Mouse (Mus musculus) liver, embryonic 16.5 days (tissue): ENCODE measurements at regions not wholly inside any gene's neighbourhood (a gene's known extent, or its start where the extent isn't known, plus 50 kb on each side); places are given as distances from the start of the nearest gene placed in this dataset.

ENCODE experiments used
- ATAC-seq: fragments of 200-750 bp; cut with Nextera tagmentation; 2 replicates; pipeline ENCODE4 v1.8.0; 2017; ENCODE audit warnings: low read depth, mild to moderate bottlenecking, moderate number of reproducible peaks, moderate library complexity
- H3K27ac ChIP-seq: fragments of 300-500 bp; sonication (generic); 2 replicates; pipeline ENCODE4 v1.5.1; 2014; ENCODE audit warnings: mild to moderate bottlenecking, low read length
- H3K27me3 ChIP-seq: fragments of 300-500 bp; sonication (generic); 2 replicates; pipeline ENCODE4 v1.6.1; 2014; ENCODE audit warnings: low read depth, low read length, mixed read lengths; ENCODE audit not compliant: control insufficient read depth, insufficient read depth
- H3K36me3 ChIP-seq: fragments of 300-500 bp; sonication (generic); 2 replicates; pipeline ENCODE4 v1.6.1; 2014; ENCODE audit warnings: mild to moderate bottlenecking; ENCODE audit not compliant: control insufficient read depth, insufficient read depth
- H3K4me1 ChIP-seq: fragments of 300-500 bp; sonication (generic); 2 replicates; pipeline ENCODE4 v1.6.1; 2014; ENCODE audit warnings: low read depth, low read length, mixed read lengths; ENCODE audit not compliant: control insufficient read depth
- H3K4me2 ChIP-seq: fragments of 300-500 bp; sonication (generic); 2 replicates; pipeline ENCODE4 v1.6.1; 2014; ENCODE audit warnings: low read depth, low read length, mixed read lengths
- H3K4me3 ChIP-seq: fragments of 300-500 bp; sonication (generic); 2 replicates; pipeline ENCODE4 v1.5.1; 2014; ENCODE audit warnings: low read depth, mild to moderate bottlenecking, low read length
- H3K9ac ChIP-seq: fragments of 300-500 bp; sonication (generic); 2 replicates; pipeline ENCODE4 v1.6.1; 2014; ENCODE audit warnings: low read depth, low read length
- H3K9me3 ChIP-seq: fragments of 300-500 bp; sonication (generic); replicated peaks from 2 replicates; pipeline ENCODE4 v1.6.1; 2016; ENCODE audit warnings: low read length; ENCODE audit not compliant: control insufficient read depth
- WGBS: fragments of 180-500 bp; shearing (Covaris S2); extraction: QIAGEN DNeasy Blood & Tissue Kit; methylation state at CpG from one replicate; pipeline ENCODE4 v1.1.7; 2014; ENCODE audit not compliant: insufficient replicate concordance; 5-methylcytosine and 5-hydroxymethylcytosine counted together

DNA sequence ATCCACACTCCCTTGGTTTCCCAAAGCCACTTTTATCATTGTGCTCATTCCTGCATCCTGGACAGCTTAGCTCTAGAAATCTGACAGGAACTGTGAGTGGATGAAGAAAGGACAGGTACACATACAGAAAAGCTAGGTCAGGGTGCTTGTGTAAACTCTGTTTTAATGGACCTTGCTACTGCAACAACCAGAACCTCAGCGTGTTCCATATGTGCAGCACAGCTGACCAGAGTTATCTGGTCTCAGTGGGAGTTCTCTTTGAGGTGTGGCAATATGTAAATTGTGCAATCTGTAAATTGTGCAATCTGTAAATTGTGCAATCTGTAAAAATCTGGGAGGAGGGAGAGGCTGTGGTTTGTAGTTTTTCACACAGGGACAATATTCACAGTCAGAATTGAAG lies 282.4 kb upstream of the Ptprd start:
- no peak overlapping the region for H3K27ac ChIP-seq
- H3K4me1 ChIP-seq, result no peaks in the 10 kb centered on the region

DNA sequence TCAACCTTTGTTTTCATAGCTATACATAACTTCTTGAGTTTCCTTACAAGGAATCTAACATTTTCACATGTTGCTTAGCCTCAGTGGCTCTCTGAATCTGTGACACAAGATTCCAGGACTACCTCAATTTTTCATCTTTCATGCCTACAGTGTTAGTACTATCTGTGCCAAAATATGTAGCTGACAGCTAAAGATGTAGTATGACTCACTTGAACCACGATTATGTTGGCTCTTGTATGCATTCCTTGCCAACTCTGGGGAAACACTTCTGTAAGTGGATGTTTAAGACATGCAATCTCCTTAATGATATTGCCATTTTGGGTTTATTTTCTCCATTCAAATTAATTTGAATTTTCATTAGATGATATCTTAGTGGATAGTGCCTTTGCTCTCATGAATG lies 254.8 kb upstream of the Ptprd start:
- H3K4me3 ChIP-seq, result no peak overlapping the region
- no peaks in the 10 kb centered on the region for H3K9me3 ChIP-seq
- 21% methylated on average over 1 of the region's 1 CpGs for WGBS
- ATAC-seq, result no peak
- no peak overlapping the region for H3K4me2 ChIP-seq
- no peaks in the 10 kb centered on the region for H3K4me1 ChIP-seq
- H3K27ac ChIP-seq, result no peak overlapping the region
- H3K27me3 ChIP-seq, result no peaks in the 10 kb centered on the region
- H3K36me3 ChIP-seq, result no peaks in the 10 kb centered on the region
- no peak overlapping the region for H3K9ac ChIP-seq

More for the DNA sequence above, 282.4 kb upstream of the Ptprd start:
- peak; percentile 97 for ATAC-seq
- H3K9ac ChIP-seq, result no peak overlapping the region
- no peak overlapping the region for H3K4me2 ChIP-seq
- H3K27me3 ChIP-seq, result no peaks in the 10 kb centered on the region
- no peaks in the 10 kb centered on the region for H3K9me3 ChIP-seq
- H3K4me3 ChIP-seq, result no peak overlapping the region
- 22% methylated on average over 1 of the region's 1 CpGs for WGBS
- H3K36me3 ChIP-seq, result no peaks in the 10 kb centered on the region

- H3K4me2 ChIP-seq, result no peak overlapping the region
- WGBS, result 48% methylated on average over 4 of the region's 4 CpGs
- no peak overlapping the region for H3K27ac ChIP-seq
- H3K36me3 ChIP-seq, result no peaks in the 10 kb centered on the region
- H3K9me3 ChIP-seq, result no peaks in the 10 kb centered on the region
- no peaks in the 10 kb centered on the region for H3K27me3 ChIP-seq
- H3K9ac ChIP-seq, result no peak overlapping the region
- H3K4me1 ChIP-seq, result no peaks in the 10 kb centered on the region
- ATAC-seq, result no peak
- no peak overlapping the region for H3K4me3 ChIP-seq
These were observed 244.5 kb upstream of the Ptprd start for GRCm38 (mm10) chr4:78456284-78456683.

DNA sequence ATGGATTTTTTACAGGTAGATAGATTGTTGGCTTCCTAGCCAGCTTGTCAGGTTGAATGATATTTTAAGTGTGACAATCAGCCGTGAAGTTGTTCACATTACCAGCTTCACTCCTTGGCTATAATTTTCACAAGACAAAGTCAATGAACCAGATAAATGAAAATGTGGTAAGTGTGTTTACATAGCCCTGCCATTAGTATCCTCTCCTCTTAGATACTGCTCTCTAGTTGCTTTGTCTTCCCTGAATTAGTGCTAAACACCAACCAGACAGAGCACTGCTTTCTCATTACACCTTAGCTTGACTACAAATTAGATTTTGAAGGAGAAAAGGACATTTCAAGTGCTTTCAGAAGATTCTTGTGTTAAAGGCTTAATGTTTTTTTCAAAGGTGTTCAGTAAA lies 205.4 kb upstream of the Ptprd start:
- WGBS, result 63% methylated on average over 1 of the region's 1 CpGs
- no peak overlapping the region for H3K27ac ChIP-seq
- no peak for ATAC-seq

GRCm38 (mm10) chr4:78389406-78389805 lies 177.6 kb upstream of the Ptprd start:
- H3K36me3 ChIP-seq, result no peaks in the 10 kb centered on the region
- H3K9me3 ChIP-seq, result no peaks in the 10 kb centered on the region
- no peak overlapping the region for H3K4me3 ChIP-seq
- no peak for ATAC-seq
- H3K9ac ChIP-seq, result no peak overlapping the region
- whole genome bisulfite sequencing, result 73% methylated on average over 1 of the region's 1 CpGs
- no peak overlapping the region for H3K4me2 ChIP-seq
- no peak overlapping the region for H3K27ac ChIP-seq
- no peaks in the 10 kb centered on the region for H3K27me3 ChIP-seq
- no peaks in the 10 kb centered on the region for H3K4me1 ChIP-seq

More for the DNA sequence above, 205.4 kb upstream of the Ptprd start:
- no peak overlapping the region for H3K4me2 ChIP-seq
- no peaks in the 10 kb centered on the region for H3K36me3 ChIP-seq
- H3K4me1 ChIP-seq, result no peaks in the 10 kb centered on the region
- no peak overlapping the region for H3K4me3 ChIP-seq
- no peak overlapping the region for H3K9ac ChIP-seq
- no peaks in the 10 kb centered on the region for H3K9me3 ChIP-seq
- no peaks in the 10 kb centered on the region for H3K27me3 ChIP-seq

DNA sequence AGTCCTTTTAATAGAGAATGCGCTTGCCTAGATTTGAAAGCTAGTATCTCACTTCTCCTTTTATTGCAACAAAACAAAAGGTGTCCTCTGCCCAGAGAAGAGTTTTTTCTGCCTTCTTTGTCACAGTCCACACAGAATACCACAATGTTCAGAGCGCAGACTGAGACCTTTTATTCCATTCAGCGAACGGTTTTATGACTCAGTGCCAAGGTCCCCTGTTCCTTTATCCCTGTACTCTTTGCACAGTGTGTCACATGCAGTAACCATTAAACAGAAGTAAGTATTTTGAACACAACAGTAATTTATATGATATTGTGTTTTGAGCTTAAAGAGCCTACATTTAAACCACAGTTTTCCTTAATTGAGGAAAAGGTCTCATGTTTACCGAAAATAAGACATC lies 143.4 kb upstream of the Ptprd start:
- WGBS, result 67% methylated on average over 5 of the region's 5 CpGs
- ATAC-seq, result no peak
- H3K4me1 ChIP-seq, result no peaks in the 10 kb centered on the region

GRCm38 (mm10) chr4:78335777-78336176 lies 124.0 kb upstream of the Ptprd start:
- Histone ChIP-seq H3K4me3 (no peak overlapping the region), H3K27me3 (no peaks in the 10 kb centered on the region), H3K9ac (no peak overlapping the region), H3K27ac (no peak overlapping the region), H3K4me2 (no peak overlapping the region), H3K36me3 (no peaks in the 10 kb centered on the region), H3K4me1 (no peaks in the 10 kb centered on the region), H3K9me3 (no peaks in the 10 kb centered on the region)
- no peak for ATAC-seq
- WGBS, result 44% methylated on average over 1 of the region's 1 CpGs

More for the DNA sequence above, 143.4 kb upstream of the Ptprd start:
- H3K9ac ChIP-seq, result no peak overlapping the region
- H3K36me3 ChIP-seq, result no peaks in the 10 kb centered on the region
- no peak overlapping the region for H3K27ac ChIP-seq
- H3K27me3 ChIP-seq, result no peaks in the 10 kb centered on the region
- no peak overlapping the region for H3K4me3 ChIP-seq
- H3K4me2 ChIP-seq, result no peak overlapping the region
- no peaks in the 10 kb centered on the region for H3K9me3 ChIP-seq

GRCm38 (mm10) chr4:78288506-78288905 lies 76.7 kb upstream of the Ptprd start:
- ATAC-seq, result no peak
- Histone ChIP-seq H3K9ac (no peak overlapping the region), H3K9me3 (no peaks in the 10 kb centered on the region), H3K4me1 (no peaks in the 10 kb centered on the region), H3K27ac (no peak overlapping the region), H3K4me3 (no peak overlapping the region), H3K36me3 (no peaks in the 10 kb centered on the region), H3K27me3 (no peaks in the 10 kb centered on the region), H3K4me2 (no peak overlapping the region)
